ENCODE assay signal across 23 mouse cellular contexts in genomic region chr11:16802668-16803067, GRCm38 (mm10). TPM values are rescaled to one million over a fixed set of nuclear protein-coding genes. Genes with fewer than 3 reads are reported as not detected.
A peak's percentile ranks its signal among the peaks of the same experiment; 100 is the strongest.
DNase-seq lines count a peak whose midpoint lies in the region; TF ChIP-seq lines count a peak whose summit lies in the region.
"Had no signal": no experiment of that assay in that cellular context is flagged by ENCODE, and none has a peak within 500 bp of the region (broad histone marks: within the 10 kb centered on the region; RNA-seq: fewer than 3 reads in every experiment).

No protein-coding gene starts in this region.

- H3K4me2 ChIP-seq in myocyte (ENCODE audit: low read depth): peak overlapping the region; percentile 8
- H3K4me2 ChIP-seq: forebrain, embryonic 13.5 days; heart, embryonic 12.5 days; hindbrain, embryonic 13.5 days; liver, embryonic 11.5 days; lung, embryonic 15.5 days; midbrain, embryonic 12.5 days; neural tube, embryonic 12.5 days had no signal

- H3K36me3 ChIP-seq in myocyte (ENCODE audit: control insufficient read depth, insufficient read depth): no peaks in the 10 kb centered on the region
- H3K36me3 ChIP-seq: heart, embryonic 12.5 days; hindbrain, embryonic 13.5 days; lung, embryonic 15.5 days; midbrain, embryonic 12.5 days; neural tube, embryonic 12.5 days had no signal

- no peak overlapping the region for H3ac ChIP-seq in myocyte (ENCODE audit: control insufficient read depth, insufficient read length)

- no peak for TF ChIP-seq POLR2A in myocyte (IDR thresholded peaks at IDR 0.05; ENCODE audit: insufficient read length, low read depth)
- no peak for TF ChIP-seq POLR2A in cerebellum, adult 2 months (IDR thresholded peaks at IDR 0.05; ENCODE audit: borderline replicate concordance, insufficient read depth, low read length)

- no peaks in the 10 kb centered on the region for H3K4me1 ChIP-seq in cerebellum, adult 2 months (ENCODE audit: control insufficient read depth, insufficient read depth, low read length)
- H3K4me1 ChIP-seq: hindbrain, embryonic 13.5 days; midbrain, embryonic 12.5 days; neural tube, embryonic 12.5 days had no signal

- no peaks in the 10 kb centered on the region for H3K27me3 ChIP-seq in myocyte (ENCODE audit: control insufficient read depth, insufficient read depth, insufficient read length)
- H3K27me3 ChIP-seq in cerebellum, adult 2 months (ENCODE audit: control insufficient read depth, insufficient read depth, low read length): no peaks in the 10 kb centered on the region
- H3K27me3 ChIP-seq: forebrain, embryonic 13.5 days; hindbrain, embryonic 13.5 days; lung, embryonic 15.5 days; midbrain, embryonic 12.5 days; neural tube, embryonic 12.5 days had no signal

- TF ChIP-seq CTCF in cerebellum, adult 2 months (IDR thresholded peaks at IDR 0.05; ENCODE audit: borderline replicate concordance, insufficient read depth, low read depth, low read length): no peak

- peak; percentile 20 for DNase-seq in layer of hippocampus, adult 11-12 months (ENCODE audit: low spot score)
- no peak for DNase-seq in layer of hippocampus, postnatal 14 days (ENCODE audit: low spot score in 2 of 2)
- peak; percentile 28 for DNase-seq in NIH3T3 (ENCODE audit: low read depth)
- DNase-seq in brain, adult 2 months (ENCODE audit: low read depth, low spot score): peak; percentile 82
- DNase-seq in cerebellum, adult 2 months: no peak
- DNase-seq in yolk sac, embryonic 10.5 days (ENCODE audit: low spot score): no peak
- DNase-seq in adrenal gland, postnatal 10 days: no peak
- DNase-seq: adrenal gland, adult 2 months; cerebellum, adult 11-12 months; cerebellum, postnatal 36 days; kidney, adult 8-10 months; kidney, postnatal 25 days; thymus, adult 18-20 months had no signal

- WGBS in cerebellum, adult 2 months: 16% methylated on average over 1 of the region's 1 CpGs

- no peak overlapping the region for H3K4me3 ChIP-seq in myocyte
- H3K4me3 ChIP-seq in cerebellum, adult 2 months (replicated peaks; ENCODE audit: insufficient read depth, low read depth, low read length): no peak overlapping the region
- H3K4me3 ChIP-seq: forebrain, embryonic 13.5 days; heart, embryonic 12.5 days; hindbrain, embryonic 13.5 days; lung, embryonic 15.5 days; midbrain, embryonic 12.5 days; neural tube, embryonic 12.5 days had no signal

- no peak overlapping the region for H3K27ac ChIP-seq in cerebellum, adult 2 months (ENCODE audit: insufficient read depth, low read length)
- H3K27ac ChIP-seq: forebrain, embryonic 13.5 days; hindbrain, embryonic 13.5 days; lung, embryonic 15.5 days; midbrain, embryonic 12.5 days; neural tube, embryonic 12.5 days had no signal

- no peaks in the 10 kb centered on the region for H3K79me2 ChIP-seq in myocyte (ENCODE audit: control insufficient read depth, insufficient read depth)

TF ChIP-seq in myocyte, 11 proteins besides CTCF, POLR2A, EP300 and RAD21:
- TF ChIP-seq REST (IDR thresholded peaks at IDR 0.05; ENCODE audit: insufficient read depth, insufficient read length): no peak
- TF ChIP-seq CEBPB (IDR thresholded peaks at IDR 0.05; ENCODE audit: insufficient read depth, poor library complexity, severe bottlenecking): no peak
- no peak for TF ChIP-seq TCF12 (IDR thresholded peaks at IDR 0.05; ENCODE audit: insufficient read depth, poor library complexity, severe bottlenecking)
- TF ChIP-seq TCF3 (IDR thresholded peaks at IDR 0.05; ENCODE audit: insufficient read length, low read depth): no peak
- no peak for TF ChIP-seq E2F4 (IDR thresholded peaks at IDR 0.05; ENCODE audit: insufficient read depth)
- no peak for TF ChIP-seq POLR2AphosphoS2 (IDR thresholded peaks at IDR 0.05; ENCODE audit: insufficient read length, low read depth)
- no peak for TF ChIP-seq USF1 (IDR thresholded peaks at IDR 0.05; ENCODE audit: low read depth)
- no peak for TF ChIP-seq MYOD1 (IDR thresholded peaks at IDR 0.05; ENCODE audit: control insufficient read depth in 1 of 3, insufficient read length in 2 of 3, low read depth in 2 of 3)
- TF ChIP-seq MYOG (IDR thresholded peaks at IDR 0.05; ENCODE audit: control insufficient read depth in 1 of 3, insufficient read depth in 1 of 3, insufficient read length in 2 of 3, low read depth in 2 of 3): no peak
- TF ChIP-seq MAX (IDR thresholded peaks at IDR 0.05; ENCODE audit: low read depth): no peak
- TF ChIP-seq SRF (IDR thresholded peaks at IDR 0.05; ENCODE audit: control insufficient read depth, insufficient read length, low read depth): no peak

RNA-seq across cellular contexts. Expression of gene Egfr, which starts 50.7 kb away (rescaled TPM):
- total RNA-seq in layer of hippocampus, postnatal 14 days (2021): 10 to 100 TPM; 17.6 to 19.0 TPM
- polyA plus RNA-seq in myocyte (2012; fragmentation: generic; extraction: Trizol): 4.1 TPM
- 3.9 and 4.8 TPM in 2 replicates for polyA plus RNA-seq in cerebellum, adult 2 months (2012; rRNA removed)
- 10 to 100 TPM; 15.5 to 23.5 TPM for total RNA-seq in adrenal gland, postnatal 10 days (2021)
- total RNA-seq: granulocyte monocyte progenitor cell, adult 5-6 weeks had no signal
- polyA plus RNA-seq: inflammation-experienced regulatory T-cells, adult 6 months had no signal

Comparison
In these comparisons a context has a peak if more than half of its experiments do, and no peak if none do; other contexts are left out.
1. DNase-seq: peak in layer of hippocampus, adult 11-12 months (single experiment), NIH3T3 (single experiment) and brain, adult 2 months (single experiment); none in layer of hippocampus, postnatal 14 days (0 of 2), cerebellum, adult 2 months (0 of 2), yolk sac, embryonic 10.5 days (single experiment) and adrenal gland, postnatal 10 days (single experiment).